Mouse (Mus musculus) A20 (cell line): ENCODE results near the gene Spp2.

Experiments
- DNase-seq: peaks from one replicate; pipeline ENCODE4 v3.0.0-alpha.2; 2011; ENCODE audit warnings: low read depth, low spot score

Spp2 gene

GRCm38 (mm10) chr1:88406807-88407198 lies at the start of gene Spp2:
Gene Spp2 (plus strand): TSS chr1:88406961.
- DNase-seq, result no peak

DNA sequence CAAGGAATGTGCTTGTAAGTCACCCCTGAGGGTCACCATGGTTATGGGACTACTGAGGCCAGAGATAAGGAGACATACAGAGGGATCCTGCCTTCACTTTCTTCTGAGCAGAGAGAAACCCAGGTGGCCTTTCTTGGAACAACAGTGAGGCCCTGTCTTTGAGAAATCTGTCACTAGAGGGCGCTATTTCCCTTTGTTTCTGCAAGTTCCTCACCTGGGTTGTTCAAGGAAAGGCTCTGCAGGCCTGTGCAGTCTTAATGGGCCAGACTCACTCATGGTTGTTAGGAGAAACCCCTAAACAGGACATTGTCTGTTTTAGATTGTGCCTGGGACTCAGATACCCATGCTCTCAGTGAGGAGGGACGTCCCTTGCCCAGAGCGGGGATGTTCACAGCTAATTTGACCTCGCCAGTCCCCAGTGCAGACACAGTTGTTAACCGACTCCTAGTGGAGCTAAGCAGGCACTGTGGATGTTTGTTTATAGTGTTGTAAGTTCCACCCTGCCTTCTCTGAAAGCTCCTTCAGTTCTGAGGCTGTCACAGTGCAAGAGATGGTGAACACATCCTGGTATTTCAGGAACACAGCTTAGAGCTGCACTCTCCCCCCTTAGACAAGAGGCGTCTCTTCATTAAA lies 49.2 kb upstream of the Spp2 start:
- peak; percentile 20 for DNase-seq

- no peak for DNase-seq
These were observed 48.6 kb upstream of the Spp2 start for GRCm38 (mm10) chr1:88358102-88358654.

DNA sequence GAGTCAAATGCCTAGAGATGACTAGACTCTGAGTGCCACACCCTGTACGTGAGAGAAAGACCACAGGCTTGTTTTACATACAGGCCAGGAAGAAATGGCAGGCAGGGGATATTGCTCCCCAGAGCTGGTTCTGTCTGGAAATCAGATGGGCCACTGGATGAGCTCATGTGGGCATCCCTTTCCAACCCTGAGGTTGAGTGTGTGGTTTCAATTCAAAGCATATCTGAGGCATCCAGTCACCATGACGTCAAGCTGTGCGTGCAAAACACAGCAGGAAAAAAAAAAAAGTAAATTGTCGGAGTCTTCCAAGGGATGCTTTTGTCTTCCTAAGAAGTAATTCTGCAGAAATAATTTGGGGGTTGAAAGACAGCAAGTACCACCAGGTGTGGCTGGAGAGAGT lies 45.7 kb upstream of the Spp2 start:
- no peak for DNase-seq

- DNase-seq, result no peak
These were observed 39.7 kb upstream of the Spp2 start for GRCm38 (mm10) chr1:88366881-88367644.

- DNase-seq, result no peak
These were observed 28.3 kb upstream of the Spp2 start for GRCm38 (mm10) chr1:88378446-88378845.

GRCm38 (mm10) chr1:88391632-88392031 lies 15.1 kb upstream of the Spp2 start:
- DNase-seq, result no peak

DNA sequence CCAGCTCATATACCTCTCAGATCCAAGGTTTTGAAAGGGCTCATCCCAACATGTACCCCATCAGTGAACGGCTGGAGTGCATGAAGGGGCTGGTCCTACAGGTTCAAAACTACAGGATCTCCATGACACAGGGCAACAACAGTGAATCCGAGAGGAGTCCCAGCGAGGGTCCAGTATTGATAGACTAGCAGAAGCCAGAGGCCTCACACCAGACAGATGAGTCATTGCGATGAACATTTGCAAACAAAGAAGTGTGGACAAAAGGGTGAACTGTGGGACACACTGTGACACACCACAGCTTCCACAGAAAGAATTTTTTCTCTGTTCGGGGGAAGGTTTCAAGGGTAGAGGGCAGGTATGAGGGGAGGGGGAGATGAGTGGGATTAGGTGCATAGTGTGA lies 13.4 kb upstream of the Spp2 start:
- DNase-seq, result no peak

DNA sequence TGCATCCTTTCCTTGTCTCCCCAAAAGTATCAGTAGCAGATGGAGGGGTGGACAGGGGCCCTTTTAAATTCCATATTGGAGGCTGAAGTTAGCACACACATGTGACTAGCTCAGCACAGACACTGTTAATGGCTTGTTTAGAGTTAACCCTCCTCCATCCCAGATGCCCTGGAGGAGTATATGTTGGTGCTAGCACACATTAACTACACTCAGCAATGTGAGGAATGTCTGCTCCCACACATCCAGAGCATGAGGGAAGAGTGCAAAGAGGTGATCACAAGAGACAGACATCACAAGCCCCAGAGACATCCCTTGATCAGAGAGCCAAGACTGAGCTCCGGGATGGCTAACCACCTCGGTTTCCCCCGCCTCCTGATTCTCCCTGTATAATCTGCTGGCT lies 3.4 kb upstream of the Spp2 start:
- no peak for DNase-seq

GRCm38 (mm10) chr1:88406078-88406806 lies 519 bp upstream of the Spp2 start:
- no peak for DNase-seq

DNA sequence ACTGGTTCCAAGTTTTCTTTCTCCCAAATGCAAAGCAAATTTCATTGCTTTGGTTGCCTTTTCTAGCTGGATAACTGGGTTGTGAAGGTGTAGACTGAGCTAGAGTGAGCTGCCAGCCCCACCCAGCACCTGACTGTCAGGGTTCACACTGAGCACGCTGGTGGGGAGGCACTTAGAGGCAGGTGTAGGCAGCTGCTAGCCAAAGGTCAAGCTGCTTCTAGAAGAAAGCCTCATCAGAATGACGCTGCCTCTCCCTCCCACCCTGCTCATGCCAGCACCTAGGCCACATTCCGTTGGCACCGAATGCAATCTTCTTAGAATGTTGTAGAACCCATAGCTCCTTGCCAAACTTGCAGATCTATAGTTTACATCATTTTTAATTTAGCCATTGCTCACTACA lies 1.6 kb downstream of the Spp2 start:
- DNase-seq, result no peak

GRCm38 (mm10) chr1:88412013-88412412 lies 5.3 kb downstream of the Spp2 start:
- DNase-seq, result no peak

DNA sequence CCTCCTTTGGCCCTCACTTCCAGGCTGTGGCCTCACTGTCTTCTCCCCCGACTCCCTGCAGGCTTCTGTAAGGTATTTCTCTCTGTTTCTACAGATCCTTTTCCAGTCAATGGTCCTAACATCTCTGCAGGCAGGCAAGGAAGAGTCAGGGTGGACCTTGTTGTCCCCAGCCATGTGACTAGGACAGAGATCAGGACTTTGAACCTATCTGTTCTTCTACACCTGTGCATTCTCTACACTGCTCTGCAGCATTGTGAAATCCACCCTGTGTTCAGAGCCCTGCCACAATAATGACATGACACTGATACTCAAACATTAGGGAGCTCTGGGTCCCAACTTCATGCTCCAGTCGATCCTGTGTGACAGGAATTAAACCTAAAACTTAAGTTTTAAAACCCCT lies 12.2 kb downstream of the Spp2 start:
- no peak for DNase-seq

DNA sequence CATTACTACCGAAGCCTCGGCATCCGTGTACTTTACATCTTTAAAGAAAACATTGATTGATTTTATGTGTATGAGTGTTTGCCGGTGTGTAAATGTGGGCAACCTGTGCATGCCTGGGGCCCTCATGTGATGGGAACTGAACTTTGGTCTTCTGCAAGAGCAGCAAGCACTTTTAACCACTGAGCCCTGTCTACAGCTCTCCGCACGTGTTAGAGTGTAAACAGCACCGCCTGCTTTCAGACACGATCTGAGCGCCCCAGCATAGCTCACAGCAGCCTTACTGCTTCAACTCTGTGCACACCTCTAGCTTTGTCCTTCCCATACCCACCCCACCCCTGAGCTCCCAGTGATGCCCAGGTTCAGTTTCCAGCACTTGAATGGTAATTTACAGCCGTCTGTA lies 15.3 kb downstream of the Spp2 start:
- no peak for DNase-seq

- DNase-seq, result no peak
These were observed 16.2 kb downstream of the Spp2 start for GRCm38 (mm10) chr1:88422846-88423395.

- no peak for DNase-seq
These were observed 18.0 kb downstream of the Spp2 start for GRCm38 (mm10) chr1:88424602-88425252.

- DNase-seq, result no peak
These were observed 21.4 kb downstream of the Spp2 start for GRCm38 (mm10) chr1:88427987-88428741.

DNA sequence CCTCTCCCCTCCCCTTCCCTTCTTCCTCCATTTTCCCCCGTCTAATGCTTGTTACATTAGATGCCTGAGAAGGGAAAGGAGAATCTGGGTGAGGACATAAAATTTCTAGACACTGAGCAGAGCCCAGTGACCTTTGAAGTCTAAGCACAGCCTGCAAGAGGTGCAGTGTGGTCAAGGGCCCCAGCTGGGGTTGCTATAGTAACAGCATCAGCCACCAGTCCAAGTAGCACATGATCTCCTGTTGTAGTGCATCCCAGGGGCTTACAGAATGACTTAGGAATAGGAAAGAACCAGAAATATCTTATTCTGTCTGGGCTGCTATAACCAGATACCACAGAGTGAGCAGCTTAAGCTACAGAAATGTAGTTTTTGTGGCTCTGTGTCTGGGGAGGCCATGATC lies 22.7 kb downstream of the Spp2 start:
- DNase-seq, result no peak

DNA sequence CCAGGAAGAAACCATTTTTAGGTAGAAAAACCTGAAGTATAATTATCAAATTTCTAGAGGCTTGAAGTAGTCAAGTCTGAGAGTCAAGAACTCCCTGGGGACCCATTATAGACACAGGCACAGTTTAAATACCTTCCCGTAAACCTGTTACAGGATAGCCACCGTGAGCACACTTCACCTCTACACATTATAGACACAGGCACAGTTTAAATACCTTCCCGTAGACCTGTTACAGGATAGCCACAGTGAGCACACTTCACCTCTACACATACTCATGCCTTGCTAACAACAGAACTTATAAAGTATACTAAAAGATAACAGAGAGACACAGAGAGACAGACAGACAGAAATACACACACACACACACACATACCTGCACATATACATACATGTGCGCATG lies 24.5 kb downstream of the Spp2 start:
- no peak for DNase-seq

GRCm38 (mm10) chr1:88432601-88433000 lies 25.8 kb downstream of the Spp2 start:
- no peak for DNase-seq
